Mouse (Mus musculus) kidney, embryonic 16.5 days (tissue): ENCODE measurements around the gene Lonrf2. TPM values are rescaled to one million over a fixed set of nuclear protein-coding genes. Genes with fewer than 3 reads are reported as not detected.
A peak's percentile ranks its signal among the peaks of the same experiment; 100 is the strongest.

ENCODE experiments used
- ATAC-seq: fragments of 200-750 bp; cut with Nextera tagmentation; 2 replicates; pipeline ENCODE4 v1.8.0; 2017; ENCODE audit warnings: moderate TSS enrichment; ENCODE audit not compliant: low FRiP score, low TSS enrichment
- H3K27ac ChIP-seq: fragments of 300-500 bp; sonication (generic); 2 replicates; pipeline ENCODE4 v1.5.1; 2014; ENCODE audit warnings: low read length
- H3K27me3 ChIP-seq: fragments of 300-500 bp; sonication (generic); 2 replicates; pipeline ENCODE4 v1.6.1; 2014; ENCODE audit warnings: low read length, control low read depth, mixed read lengths; ENCODE audit not compliant: insufficient read depth
- H3K36me3 ChIP-seq: fragments of 300-500 bp; sonication (generic); 2 replicates; pipeline ENCODE4 v1.6.1; 2014; ENCODE audit warnings: low read length, control low read depth, mixed read lengths; ENCODE audit not compliant: insufficient read depth
- H3K4me1 ChIP-seq: fragments of 300-500 bp; sonication (generic); 2 replicates; pipeline ENCODE4 v1.6.1; 2014; ENCODE audit warnings: low read length, control low read depth, mixed read lengths; ENCODE audit not compliant: insufficient read depth
- H3K4me2 ChIP-seq: fragments of 300-500 bp; sonication (generic); replicated peaks from 2 replicates; pipeline ENCODE4 v1.6.1; 2014; ENCODE audit warnings: low read depth, low read length
- H3K4me3 ChIP-seq: fragments of 300-500 bp; sonication (generic); 2 replicates; pipeline ENCODE4 v1.5.1; 2014; ENCODE audit warnings: mild to moderate bottlenecking, low read length
- H3K9ac ChIP-seq: fragments of 300-500 bp; sonication (generic); replicated peaks from 2 replicates; pipeline ENCODE4 v1.6.1; 2014; ENCODE audit warnings: low read length
- H3K9me3 ChIP-seq: fragments of 300-500 bp; sonication (generic); 2 replicates; pipeline ENCODE4 v1.6.1; 2016; ENCODE audit warnings: low read length, control low read depth
- WGBS: fragments of 180-500 bp; shearing (Covaris S2); extraction: QIAGEN DNeasy Blood & Tissue Kit; methylation state at CpG from one replicate; pipeline ENCODE4 v1.1.7; 2014; 5-methylcytosine and 5-hydroxymethylcytosine counted together
- polyA plus RNA-seq: library from polyadenylated mRNA; unstranded; fragments of >200 nt; fragmentation: Nextera tagmentation; extraction: Ambion mirVana; gene quantifications from 2 replicates; pipeline ENCODE4 v1.2.1, GENCODE M21; 2015

The Lonrf2 gene
- polyA plus RNA-seq, 1 experiment from 2014 or later = 1.1 TPM

- Histone ChIP-seq H3K4me1 (peaks cover 32% of the 10 kb centered on the region), H3K9me3 (peaks cover 4% of the 10 kb centered on the region; the same call in 1 of the 2 replicates), H3K36me3 (no peaks in the 10 kb centered on the region), H3K27ac (no peak overlapping the region), H3K27me3 (no peaks in the 10 kb centered on the region), H3K4me3 (no peak overlapping the region), H3K4me2 (no peak overlapping the region), H3K9ac (no peak overlapping the region)
- ATAC-seq = peak; percentile 53; the same call in 1 of the 2 replicates
- WGBS = 37% methylated on average over 5 of the region's 5 CpGs
Observed at GRCm38 (mm10) chr1:38757791-38758403, 78.6 kb downstream of the Lonrf2 start.

- H3K4me1 ChIP-seq = no peaks in the 10 kb centered on the region
- no peak overlapping the region for H3K4me3 ChIP-seq
- no peak overlapping the region for H3K9ac ChIP-seq
- no peaks in the 10 kb centered on the region for H3K27me3 ChIP-seq
- H3K27ac ChIP-seq = no peak overlapping the region
- H3K36me3 ChIP-seq = no peaks in the 10 kb centered on the region
- H3K9me3 ChIP-seq = no peaks in the 10 kb centered on the region
- 62% methylated on average over 1 of the region's 1 CpGs for WGBS
- no peak overlapping the region for H3K4me2 ChIP-seq
- peak; percentile 71; the same call in 1 of the 2 replicates for ATAC-seq
Observed at GRCm38 (mm10) chr1:38743863-38744262, 92.6 kb downstream of the Lonrf2 start.

Other genes starting within 250 kb of the Lonrf2 start
- 4.0 and 4.4 TPM in 2 replicates for gene Aff3, start 171.8 kb downstream of the Lonrf2 start, polyA plus RNA-seq
- gene Chst10, start 61.5 kb upstream of the Lonrf2 start, polyA plus RNA-seq = 3.8 and 4.9 TPM in 2 replicates
- gene Nms, start 102.4 kb upstream of the Lonrf2 start, polyA plus RNA-seq = not detected in 2 replicates
- gene Pdcl3, start 148.9 kb upstream of the Lonrf2 start, polyA plus RNA-seq = 165 and 172 TPM in 2 replicates